Mouse (Mus musculus): Measurements from ENCODE around the gene Kif1bp.

Kif1bp gene

GRCm38 (mm10) chr10:62556558-62556901, 21.7 kb downstream of the Kif1bp start:
- no peak for DNase-seq (ENCODE audit: low spot score in 2 of 2)

DNA sequence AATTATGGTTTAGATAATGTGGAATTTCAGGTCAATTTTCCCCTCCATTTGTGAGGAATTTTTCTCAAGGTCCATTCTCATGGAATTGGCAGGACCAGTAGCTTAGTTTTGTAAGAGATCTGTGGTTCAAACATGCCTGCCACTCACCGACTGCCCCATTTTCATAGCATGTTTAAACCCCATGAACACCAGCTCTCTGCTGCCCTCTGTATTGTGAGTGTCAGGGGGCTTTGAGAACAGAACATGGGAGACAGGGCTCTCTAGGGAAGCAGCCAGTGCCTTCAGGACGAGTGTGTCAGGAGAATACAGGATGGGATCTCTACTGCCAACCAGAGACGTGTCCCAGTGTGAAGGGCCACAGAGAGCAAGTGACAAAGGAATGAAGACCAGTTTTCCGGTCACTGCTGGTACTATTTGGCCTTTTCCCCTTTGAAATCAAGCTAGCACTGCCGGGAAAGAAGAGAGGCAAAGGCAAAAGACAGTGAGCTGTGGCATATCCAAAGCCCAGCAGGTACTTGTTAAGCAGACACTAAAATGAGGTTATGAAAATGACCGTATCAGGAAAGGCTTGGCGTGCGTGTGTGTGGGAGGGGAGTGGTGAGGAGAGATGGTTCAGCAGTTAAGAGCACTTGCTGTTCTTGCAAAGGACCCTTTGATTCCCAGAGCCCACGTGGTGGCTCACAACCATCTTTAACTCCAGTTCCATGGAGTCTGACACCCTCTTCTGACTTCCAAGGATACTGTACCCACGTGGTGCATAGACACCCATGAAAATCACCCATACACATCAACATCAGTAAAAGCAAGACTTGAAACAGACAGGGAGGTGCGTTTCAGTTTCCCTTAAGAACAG, 22.3 kb downstream of the Kif1bp start:
- no peak for DNase-seq (ENCODE audit: low spot score in 2 of 2)

DNA sequence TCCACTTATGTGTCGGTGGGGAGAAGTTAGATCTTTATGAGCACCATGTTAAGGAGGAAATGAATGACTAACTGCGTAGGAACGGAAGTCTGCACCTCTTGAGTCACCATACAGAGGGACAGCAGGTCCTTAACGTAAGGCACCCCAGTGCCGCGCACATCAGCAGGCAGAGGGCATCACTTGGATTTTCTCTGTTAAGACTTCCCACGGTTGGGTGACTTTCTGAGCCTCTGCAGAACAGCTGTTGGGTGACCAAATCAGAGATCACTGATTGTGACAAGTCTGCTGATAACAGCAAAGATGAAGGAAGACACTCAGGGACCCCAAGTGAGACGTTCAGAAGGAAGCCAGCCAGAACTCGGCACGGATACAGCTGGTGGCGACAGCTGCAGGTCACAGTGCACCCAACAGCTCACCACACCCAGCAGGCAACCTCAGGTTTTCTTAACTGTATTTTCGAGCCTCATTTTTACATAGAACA, 24.6 kb downstream of the Kif1bp start:
- DNase-seq (ENCODE audit: low spot score in 2 of 2): peak in 1 of 2 experiments; percentile 52

DNA sequence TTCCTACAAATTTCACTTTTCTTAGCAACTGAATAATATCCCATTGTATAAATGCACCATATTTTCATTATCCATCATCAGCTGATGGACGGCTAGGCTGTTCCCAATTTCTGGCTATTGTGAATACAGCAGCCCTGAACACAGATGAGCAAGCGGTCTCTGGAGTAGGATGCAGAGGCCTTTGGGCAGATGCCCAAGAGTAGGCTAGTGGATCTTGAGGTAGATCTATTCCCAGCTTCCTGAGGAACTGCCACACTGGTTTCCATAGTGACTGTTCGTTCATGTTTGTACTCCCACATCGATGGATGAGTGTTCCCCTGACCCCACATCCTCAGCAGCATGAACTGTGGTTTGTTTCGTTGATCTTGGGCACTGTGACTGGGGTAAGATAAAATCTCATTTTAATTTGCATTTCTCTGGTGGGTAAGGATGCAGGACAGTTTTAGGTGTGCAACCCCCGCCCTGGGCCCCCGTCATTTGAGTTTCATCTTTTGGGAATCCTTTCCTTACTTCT, 27.4 kb downstream of the Kif1bp start:
- no peak for DNase-seq (ENCODE audit: low spot score in 2 of 2)

- DNase-seq (ENCODE audit: low spot score in 2 of 2): peak; percentile 84 to 88
Observed at GRCm38 (mm10) chr10:62549523-62550166, 28.6 kb downstream of the Kif1bp start.

DNA sequence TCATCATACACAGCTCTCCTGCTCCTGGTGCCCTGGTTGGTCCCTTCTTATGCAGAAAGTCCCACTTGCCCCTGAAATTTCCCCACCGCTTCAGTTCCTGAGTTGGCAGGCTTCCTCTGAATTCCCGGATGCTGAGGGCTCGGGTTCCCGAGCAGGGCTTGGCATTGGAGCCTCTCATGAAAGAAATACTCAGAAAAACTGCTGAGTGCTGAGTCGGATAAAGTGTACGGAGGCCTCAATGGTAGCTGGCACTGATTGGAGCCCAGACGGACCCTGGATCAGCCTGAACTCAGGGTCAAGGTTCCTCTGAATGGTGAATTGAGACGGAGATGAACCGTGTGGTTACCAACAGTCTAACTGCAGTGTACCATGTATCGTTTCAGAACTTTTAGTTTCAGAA, 31.8 kb downstream of the Kif1bp start:
- DNase-seq (ENCODE audit: low spot score in 2 of 2): no peak

DNA sequence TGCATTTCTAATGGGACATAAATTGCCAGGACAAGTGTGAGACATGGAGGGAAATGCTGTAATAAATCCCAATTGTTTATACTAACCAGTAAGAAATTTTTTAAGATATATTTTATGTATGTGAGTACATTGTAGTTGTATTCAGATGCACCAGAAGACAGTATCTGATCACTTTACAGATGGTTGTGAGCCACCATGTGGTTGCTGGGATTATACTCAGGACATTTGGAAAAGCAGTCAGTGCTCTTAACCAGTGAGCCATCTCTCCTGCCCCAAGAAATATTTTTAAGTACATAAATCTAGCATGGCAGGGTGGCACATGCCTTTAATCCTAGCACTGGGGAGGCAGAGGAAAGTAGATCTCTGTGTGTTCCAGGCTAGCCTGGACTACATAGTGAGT, 32.5 kb downstream of the Kif1bp start:
- no peak for DNase-seq (ENCODE audit: low spot score in 2 of 2)

GRCm38 (mm10) chr10:62544316-62544715, 33.9 kb downstream of the Kif1bp start:
- no peak for DNase-seq (ENCODE audit: low spot score in 2 of 2)

DNA sequence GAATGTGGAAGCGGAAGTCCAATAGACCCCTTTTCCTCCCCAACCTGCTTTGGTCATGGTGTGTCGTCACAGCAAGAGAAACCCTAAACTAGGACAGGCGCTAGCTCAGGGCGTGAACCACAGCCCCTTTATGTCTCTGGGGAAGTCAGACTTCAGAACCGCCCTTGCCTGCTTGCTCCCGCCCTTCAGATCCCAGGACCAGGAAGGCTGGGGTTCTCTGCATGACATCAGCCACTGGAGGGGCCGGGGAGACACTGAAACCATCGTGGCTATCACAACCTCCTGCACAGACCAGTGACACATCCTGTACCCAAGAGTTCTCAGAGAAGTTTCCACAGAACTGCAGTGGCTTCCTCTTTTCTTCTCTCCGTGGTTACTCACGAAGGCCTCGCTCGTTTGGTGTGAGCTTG, 34.9 kb downstream of the Kif1bp start:
- peak; percentile 53 to 64 for DNase-seq (ENCODE audit: low spot score in 2 of 2)

GRCm38 (mm10) chr10:62542928-62543327, 35.3 kb downstream of the Kif1bp start:
- no peak for DNase-seq (ENCODE audit: low spot score in 2 of 2)

GRCm38 (mm10) chr10:62542507-62542906, 35.8 kb downstream of the Kif1bp start:
- no peak for DNase-seq (ENCODE audit: low spot score in 2 of 2)

GRCm38 (mm10) chr10:62541499-62541898, 36.8 kb downstream of the Kif1bp start:
- DNase-seq (ENCODE audit: low spot score in 2 of 2): peak in 1 of 2 experiments; percentile 47

GRCm38 (mm10) chr10:62540800-62541199, 37.5 kb downstream of the Kif1bp start:
- no peak for DNase-seq (ENCODE audit: low spot score in 2 of 2)

DNA sequence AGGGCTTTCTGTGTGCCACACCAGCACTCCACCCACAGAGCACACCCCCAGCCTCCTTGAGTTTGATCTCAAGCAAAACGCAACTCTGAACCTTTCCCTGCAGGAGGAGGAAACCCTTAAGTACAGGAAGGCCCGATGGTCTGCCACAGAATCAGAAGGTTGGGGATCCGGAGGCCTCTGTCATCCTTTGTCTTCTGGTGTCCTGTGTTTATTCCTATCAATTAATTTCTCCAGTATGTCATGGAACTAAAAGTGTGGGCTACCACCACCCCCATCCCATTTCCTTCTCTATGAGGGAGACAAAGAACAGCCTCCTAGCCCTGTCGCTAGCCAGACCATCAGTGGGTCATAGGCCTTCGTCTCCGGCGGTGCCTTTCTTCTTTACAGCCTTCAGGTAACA, 43.7 kb downstream of the Kif1bp start:
- no peak for DNase-seq (ENCODE audit: low spot score in 2 of 2)

DNA sequence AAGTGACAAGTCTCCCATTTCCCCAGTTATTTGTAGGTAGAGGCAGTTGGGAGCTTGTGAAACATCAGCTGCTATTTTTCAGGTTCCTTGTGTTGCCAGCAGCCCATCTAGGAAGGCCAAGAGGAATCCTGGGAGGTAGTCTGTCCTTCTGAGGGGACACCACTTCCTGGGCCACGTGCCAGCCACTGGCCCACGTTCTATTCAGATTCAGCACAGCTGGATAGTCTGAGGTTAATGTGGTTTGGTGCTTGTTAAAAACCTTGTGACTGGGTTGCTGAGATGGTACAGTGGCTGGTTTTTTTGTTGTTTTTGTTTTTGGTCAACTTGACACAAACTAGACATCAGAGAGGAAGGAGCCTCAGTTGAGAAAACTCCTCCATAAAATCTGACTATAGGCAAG, 45.4 kb downstream of the Kif1bp start:
- DNase-seq (ENCODE audit: low spot score in 2 of 2): no peak

DNA sequence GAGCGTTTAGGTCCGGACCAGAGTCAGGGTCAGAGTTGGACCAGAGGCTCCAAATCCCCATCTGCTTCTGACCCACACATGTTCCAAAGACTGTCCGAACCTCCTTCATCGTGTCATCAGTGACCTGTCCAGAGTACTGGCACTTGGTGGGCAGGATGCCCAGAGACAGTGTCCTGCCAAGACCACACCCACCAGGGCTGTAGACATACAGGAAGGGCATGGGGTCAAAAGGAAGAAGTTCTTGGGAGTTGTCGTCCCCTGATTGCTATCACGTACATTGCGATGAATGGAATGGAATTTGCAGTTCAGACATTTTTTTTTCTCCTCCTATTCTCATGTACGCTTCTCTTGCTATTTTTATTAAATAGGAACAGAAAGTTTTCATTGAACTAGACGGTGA, 48.1 kb downstream of the Kif1bp start:
- no peak for DNase-seq (ENCODE audit: low spot score in 2 of 2)

GRCm38 (mm10) chr10:62527351-62527750, 50.9 kb downstream of the Kif1bp start, which contains the start of gene Srgn:
TSS of gene Srgn (minus strand) at chr10:62527451.
- DNase-seq (ENCODE audit: low spot score in 2 of 2): no peak

- DNase-seq (ENCODE audit: low spot score in 2 of 2): no peak
Observed at GRCm38 (mm10) chr10:62522346-62522950, 55.8 kb downstream of the Kif1bp start.

DNA sequence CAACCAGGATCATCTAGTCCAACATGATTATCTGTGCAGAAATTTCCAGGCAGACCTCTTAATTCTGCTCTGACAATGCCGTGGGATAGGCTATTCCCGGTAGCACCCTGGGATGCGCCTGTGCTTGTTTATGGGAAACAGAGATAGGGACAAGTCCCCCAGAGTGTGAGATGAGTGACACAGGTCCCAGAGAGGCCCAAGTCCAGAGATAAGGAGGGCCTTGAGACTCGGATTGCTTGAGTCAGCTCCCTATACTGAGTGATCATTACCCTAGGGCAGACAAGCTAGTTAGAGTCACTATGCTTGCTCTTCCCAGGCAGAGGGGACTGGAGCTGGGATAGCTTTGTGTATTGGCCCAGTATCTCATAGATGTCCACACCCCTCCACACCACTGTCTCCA, 56.5 kb downstream of the Kif1bp start:
- no peak for DNase-seq (ENCODE audit: low spot score in 2 of 2)

- DNase-seq (ENCODE audit: low spot score in 2 of 2): no peak
Observed at GRCm38 (mm10) chr10:62520911-62521310, 57.3 kb downstream of the Kif1bp start.

- no peak for DNase-seq (ENCODE audit: low spot score in 2 of 2)
Observed at GRCm38 (mm10) chr10:62517511-62517910, 60.7 kb downstream of the Kif1bp start.

DNA sequence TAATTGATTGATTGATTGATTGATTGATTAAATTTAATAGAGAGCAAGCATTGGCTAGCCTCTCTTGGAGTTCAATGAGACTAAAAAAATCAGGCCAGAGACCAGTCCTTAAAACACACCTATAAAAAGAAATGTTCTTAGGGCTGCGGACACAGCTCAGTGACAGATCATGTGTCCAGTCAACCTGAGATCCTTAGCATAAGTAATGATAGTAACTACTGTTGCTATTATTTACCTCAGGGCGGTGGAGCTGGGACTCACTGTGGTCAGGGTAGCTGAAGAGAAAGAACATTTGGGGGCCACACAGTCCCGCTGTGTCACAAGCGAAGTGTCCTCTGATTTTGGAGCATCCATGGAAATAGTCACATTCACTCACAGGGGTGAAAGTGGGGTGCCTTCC, 65.4 kb downstream of the Kif1bp start:
- DNase-seq (ENCODE audit: low spot score in 2 of 2): no peak

All from spleen, postnatal 10 days (tissue).